Mouse (Mus musculus) neural tube, embryonic 13.5 days (tissue): ENCODE measurements at regions not wholly inside any gene's neighbourhood (a gene's known extent, or its start where the extent isn't known, plus 50 kb on each side); places are given as distances from the start of the nearest gene placed in this dataset.
A peak's percentile ranks its signal among the peaks of the same experiment; 100 is the strongest.
"Not testable (repeated sequence)": the region's sequence is repeated elsewhere in the genome, so short reads cannot be mapped to it uniquely, and the experiment has no call there.

Experiments used
- ATAC-seq: fragments of 200-750 bp; cut with Nextera tagmentation; 2 replicates; pipeline ENCODE4 v1.8.0; 2017; ENCODE audit warnings: low read depth, mild to moderate bottlenecking, moderate TSS enrichment, moderate library complexity
- H3K27ac ChIP-seq: fragments of 300-500 bp; sonication (generic); replicated peaks from 2 replicates; pipeline ENCODE4 v1.5.1; 2015; ENCODE audit warnings: moderate library complexity, mild to moderate bottlenecking, inconsistent platforms
- H3K27me3 ChIP-seq: fragments of 300-500 bp; sonication (generic); 2 replicates; pipeline ENCODE4 v1.6.1; 2015; ENCODE audit warnings: mild to moderate bottlenecking, inconsistent platforms
- H3K36me3 ChIP-seq: fragments of 300-500 bp; sonication (generic); 2 replicates; pipeline ENCODE4 v1.6.1; 2015; ENCODE audit warnings: mild to moderate bottlenecking, inconsistent platforms
- H3K4me1 ChIP-seq: fragments of 300-500 bp; sonication (generic); replicated peaks from 2 replicates; pipeline ENCODE4 v1.6.1; 2015; ENCODE audit warnings: inconsistent platforms
- H3K4me2 ChIP-seq: fragments of 300-500 bp; sonication (generic); 2 replicates; pipeline ENCODE4 v1.6.1; 2015; ENCODE audit warnings: inconsistent platforms, mild to moderate bottlenecking, moderate library complexity
- H3K4me3 ChIP-seq: fragments of 300-500 bp; sonication (generic); 2 replicates; pipeline ENCODE4 v1.5.1; 2015; ENCODE audit warnings: mild to moderate bottlenecking, inconsistent platforms
- H3K9ac ChIP-seq: fragments of 300-500 bp; sonication (generic); 2 replicates; pipeline ENCODE4 v1.6.1; 2015; ENCODE audit warnings: moderate library complexity, mild to moderate bottlenecking, inconsistent platforms
- H3K9me3 ChIP-seq: fragments of 300-500 bp; sonication (generic); 2 replicates; pipeline ENCODE4 v1.6.1; 2016; ENCODE audit warnings: inconsistent platforms
- WGBS: fragments of 180-500 bp; shearing (Covaris S2); methylation state at CpG from one replicate; pipeline ENCODE4 v1.1.7; 2015; 5-methylcytosine and 5-hydroxymethylcytosine counted together

DNA sequence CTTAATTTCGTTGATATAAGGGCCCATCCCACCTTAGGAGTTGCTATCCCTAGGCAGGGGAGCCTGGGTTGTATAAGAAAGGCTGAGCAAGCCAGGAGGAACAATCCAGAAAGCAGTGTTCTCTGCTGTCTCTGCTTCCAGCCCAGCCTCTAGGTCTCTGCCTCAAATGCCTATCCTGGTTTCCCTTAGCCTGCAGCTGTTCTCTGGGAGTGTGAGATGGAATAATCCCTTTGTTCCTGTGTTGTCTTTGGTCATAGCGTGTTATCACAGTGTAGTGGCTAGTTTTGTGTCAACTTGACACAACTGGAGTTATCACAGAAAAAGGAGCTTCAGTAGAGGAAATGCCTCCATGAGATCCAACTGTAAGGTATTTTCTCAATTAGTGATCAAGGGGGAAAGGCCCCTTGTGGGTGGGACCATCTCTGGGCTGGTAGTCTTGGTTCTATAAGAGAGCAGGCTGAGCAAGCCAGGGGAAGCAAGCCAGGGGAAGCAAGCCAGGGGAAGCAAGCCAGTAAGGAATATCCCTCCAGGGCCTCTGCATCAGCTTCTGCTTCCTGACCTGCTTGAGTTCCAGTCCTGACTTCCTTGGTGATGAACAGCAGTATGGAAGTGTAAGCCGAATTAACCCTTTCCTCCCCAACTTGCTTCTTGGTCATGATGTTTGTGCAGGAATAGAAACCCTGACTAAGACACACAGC is 64.0 kb downstream of the Rhob start:
- not testable (repeated sequence) for H3K4me2 ChIP-seq, H3K27me3 ChIP-seq, H3K36me3 ChIP-seq, H3K9ac ChIP-seq, H3K9me3 ChIP-seq, H3K27ac ChIP-seq, ATAC-seq, H3K4me3 ChIP-seq
- H3K4me1 ChIP-seq = peaks cover 21% of the 10 kb centered on the region
- WGBS = 84% methylated on average over 3 of the region's 3 CpGs

DNA sequence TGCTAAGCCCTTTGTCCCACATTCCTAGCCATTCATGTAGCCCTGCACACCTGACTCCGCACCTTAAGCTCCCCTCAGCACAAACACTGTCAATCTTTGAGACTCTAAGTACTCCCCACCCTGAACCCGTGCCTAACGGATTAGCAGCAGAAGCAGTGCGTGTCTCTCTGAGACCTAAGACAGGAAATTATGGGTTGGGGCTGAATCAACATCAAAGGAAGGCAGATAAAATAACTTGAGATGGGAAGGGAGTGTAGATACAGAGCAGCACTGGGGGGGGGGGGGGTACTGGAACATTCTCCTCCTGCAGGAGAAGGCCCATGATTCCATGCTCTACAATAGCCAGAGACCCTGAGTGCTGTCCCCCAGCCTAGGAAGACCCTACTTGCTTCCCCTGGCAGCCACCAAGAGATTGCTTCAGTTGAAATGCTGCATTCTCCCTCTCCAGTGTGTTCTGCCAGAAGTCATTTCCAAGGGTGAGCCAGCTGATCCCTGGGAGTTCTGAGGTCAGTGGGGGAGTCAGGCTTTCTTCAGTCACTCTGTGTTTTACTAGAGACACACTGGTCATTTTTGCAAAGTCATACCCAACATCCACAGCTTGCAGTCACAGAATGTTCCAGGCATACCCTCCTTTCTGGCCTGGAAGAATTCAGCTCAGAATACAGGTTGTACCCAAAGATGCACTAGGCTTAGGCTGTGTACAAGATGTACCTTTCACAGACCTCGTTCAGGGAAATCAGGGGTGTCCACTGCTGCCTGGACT is 71.4 kb downstream of the Rhob start:
- Histone ChIP-seq H3K9ac (no peak overlapping the region), H3K9me3 (no peaks in the 10 kb centered on the region), H3K4me1 (peaks cover 12% of the 10 kb centered on the region), H3K27me3 (no peaks in the 10 kb centered on the region), H3K4me3 (no peak overlapping the region), H3K27ac (no peak overlapping the region), H3K36me3 (no peaks in the 10 kb centered on the region), H3K4me2 (no peak overlapping the region)
- 78% methylated on average over 5 of the region's 5 CpGs for WGBS
- no peak for ATAC-seq

DNA sequence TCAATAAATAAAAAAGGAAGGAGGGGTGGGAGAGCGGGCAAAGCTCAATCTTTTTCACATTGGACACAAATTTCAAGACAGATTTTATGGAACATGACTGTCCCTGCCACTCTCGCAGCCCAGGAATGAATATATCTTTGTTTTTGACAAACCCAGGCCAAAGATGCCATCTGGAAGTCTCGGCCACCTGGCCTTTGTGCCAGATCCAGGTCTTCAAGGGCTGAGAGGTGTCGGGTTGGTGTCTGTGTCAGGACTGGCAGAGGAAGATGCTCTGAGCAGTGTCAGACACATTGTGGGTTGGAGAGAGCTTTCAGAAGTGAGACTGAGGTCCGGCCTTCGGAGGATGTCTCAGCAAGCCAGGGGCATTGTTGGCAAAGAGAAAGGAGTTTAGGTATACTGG is 75.3 kb downstream of the Rhob start:
- H3K9me3 ChIP-seq = no peaks in the 10 kb centered on the region
- no peak overlapping the region for H3K9ac ChIP-seq
- ATAC-seq = no peak
- no peaks in the 10 kb centered on the region for H3K36me3 ChIP-seq
- WGBS = 90% methylated on average over 6 of the region's 6 CpGs
- H3K27me3 ChIP-seq = no peaks in the 10 kb centered on the region
- no peak overlapping the region for H3K4me3 ChIP-seq
- H3K4me2 ChIP-seq = no peak overlapping the region
- H3K27ac ChIP-seq = no peak overlapping the region
- H3K4me1 ChIP-seq = no peaks in the 10 kb centered on the region

DNA sequence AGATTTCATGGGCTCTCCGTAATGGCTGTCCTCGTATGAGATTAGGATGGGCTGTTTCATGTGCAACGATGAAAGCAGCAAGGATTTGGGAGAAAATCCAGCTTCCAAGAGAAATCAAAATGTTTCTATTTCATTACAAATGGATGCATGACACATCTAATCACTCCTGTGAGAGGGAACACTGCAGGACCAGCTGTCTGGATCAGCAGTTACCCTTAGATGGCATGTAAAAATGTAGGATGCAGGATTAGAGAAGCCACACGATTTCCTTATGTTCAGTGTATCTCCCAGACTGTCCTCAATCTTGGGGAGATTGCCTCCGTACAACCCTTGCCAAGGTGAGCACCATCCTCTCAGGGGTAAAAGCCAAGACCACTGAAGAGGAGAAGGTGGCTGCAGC is 77.1 kb downstream of the Rhob start:
- H3K9ac ChIP-seq = no peak overlapping the region
- ATAC-seq = no peak
- H3K4me1 ChIP-seq = no peaks in the 10 kb centered on the region
- H3K9me3 ChIP-seq = no peaks in the 10 kb centered on the region
- H3K27me3 ChIP-seq = no peaks in the 10 kb centered on the region
- no peak overlapping the region for H3K27ac ChIP-seq
- no peaks in the 10 kb centered on the region for H3K36me3 ChIP-seq
- WGBS = 60% methylated on average over 5 of the region's 5 CpGs
- H3K4me3 ChIP-seq = no peak overlapping the region
- no peak overlapping the region for H3K4me2 ChIP-seq

DNA sequence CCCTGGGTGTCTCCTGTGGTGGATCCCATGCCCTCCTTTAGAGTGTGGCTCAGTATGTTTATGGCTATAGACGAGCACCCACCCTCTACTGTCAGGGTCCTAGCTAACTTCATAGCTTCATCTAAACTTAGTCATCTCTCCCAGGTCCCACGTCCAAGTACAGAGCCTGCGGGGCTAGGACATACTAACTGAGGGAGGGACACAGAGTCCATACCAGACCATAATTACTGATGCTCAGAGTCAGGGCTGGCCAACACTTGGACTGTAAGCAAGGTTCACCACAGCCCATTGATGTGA is 78.6 kb downstream of the Rhob start:
- no peak overlapping the region for H3K27ac ChIP-seq
- H3K9me3 ChIP-seq = no peaks in the 10 kb centered on the region
- no peaks in the 10 kb centered on the region for H3K36me3 ChIP-seq
- H3K27me3 ChIP-seq = no peaks in the 10 kb centered on the region
- no peak overlapping the region for H3K4me3 ChIP-seq
- no peak overlapping the region for H3K4me2 ChIP-seq
- no peaks in the 10 kb centered on the region for H3K4me1 ChIP-seq
- no peak for ATAC-seq
- H3K9ac ChIP-seq = no peak overlapping the region
- 86% methylated on average over 3 of the region's 3 CpGs for WGBS

DNA sequence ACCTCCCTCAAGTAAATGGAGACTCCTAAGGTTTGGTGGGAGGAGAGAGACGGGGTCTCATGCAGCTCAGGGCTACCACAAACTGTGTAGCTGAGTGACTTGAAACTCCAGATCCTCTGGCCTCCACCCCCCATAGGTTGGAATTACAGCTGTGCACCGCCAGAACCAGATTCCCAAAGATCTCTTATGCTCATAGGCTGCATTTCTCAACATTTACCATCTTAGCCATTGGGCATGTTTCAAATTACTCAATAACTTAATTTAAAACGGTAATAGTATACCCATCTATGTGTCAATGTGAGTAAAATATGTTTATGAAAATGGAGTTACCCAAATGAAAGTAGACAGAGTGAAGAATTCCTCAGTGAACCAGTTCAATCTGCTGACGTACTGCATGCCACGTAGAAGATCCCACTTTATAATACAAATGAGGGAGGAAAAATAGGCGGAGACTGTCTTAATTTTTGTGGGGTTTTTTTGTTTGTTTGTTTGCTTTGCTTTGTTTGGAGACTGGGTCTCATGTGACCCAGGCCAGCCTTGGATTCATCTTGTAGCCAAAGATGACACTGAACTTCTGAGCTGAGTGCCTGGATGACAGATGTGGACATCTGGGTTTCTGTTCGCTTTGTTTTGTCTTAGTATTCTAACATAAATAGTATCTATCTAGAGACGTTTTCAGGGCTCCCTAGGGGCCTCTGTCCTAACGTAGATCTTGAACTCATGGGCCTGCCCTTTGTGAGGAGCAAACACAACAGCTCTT is 79.1 kb downstream of the Rhob start:
- Histone ChIP-seq H3K4me2 (no peak overlapping the region), H3K9ac (no peak overlapping the region), H3K4me1 (no peaks in the 10 kb centered on the region), H3K27ac (no peak overlapping the region), H3K27me3 (no peaks in the 10 kb centered on the region), H3K36me3 (no peaks in the 10 kb centered on the region), H3K9me3 (no peaks in the 10 kb centered on the region), H3K4me3 (no peak overlapping the region)
- 72% methylated on average over 9 of the region's 9 CpGs for WGBS
- no peak for ATAC-seq

DNA sequence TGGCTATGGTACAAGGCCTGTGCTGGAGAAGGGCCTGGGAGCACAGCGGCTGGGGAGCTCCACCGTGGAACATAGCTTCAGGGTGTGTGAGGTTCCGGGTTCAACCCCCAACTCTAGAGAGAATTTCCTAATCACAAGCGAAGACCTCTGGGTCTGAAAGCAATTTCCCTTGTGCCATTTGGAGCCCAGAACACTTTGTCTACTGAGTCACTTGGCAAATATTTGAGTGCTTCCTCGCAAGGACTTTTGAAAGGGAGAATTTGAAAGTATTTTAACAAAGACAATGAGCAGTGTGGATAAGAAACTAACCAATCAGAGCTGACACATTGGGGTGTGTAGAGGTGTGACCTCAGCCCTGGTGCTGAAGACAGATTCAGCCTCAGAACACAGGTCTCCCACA is 80.9 kb downstream of the Rhob start:
- no peak for ATAC-seq
- WGBS = 80% methylated on average over 5 of the region's 5 CpGs
- no peak overlapping the region for H3K4me3 ChIP-seq
- no peaks in the 10 kb centered on the region for H3K9me3 ChIP-seq
- no peaks in the 10 kb centered on the region for H3K27me3 ChIP-seq
- H3K4me1 ChIP-seq = no peaks in the 10 kb centered on the region
- H3K4me2 ChIP-seq = no peak overlapping the region
- H3K27ac ChIP-seq = no peak overlapping the region
- no peak overlapping the region for H3K9ac ChIP-seq
- no peaks in the 10 kb centered on the region for H3K36me3 ChIP-seq

DNA sequence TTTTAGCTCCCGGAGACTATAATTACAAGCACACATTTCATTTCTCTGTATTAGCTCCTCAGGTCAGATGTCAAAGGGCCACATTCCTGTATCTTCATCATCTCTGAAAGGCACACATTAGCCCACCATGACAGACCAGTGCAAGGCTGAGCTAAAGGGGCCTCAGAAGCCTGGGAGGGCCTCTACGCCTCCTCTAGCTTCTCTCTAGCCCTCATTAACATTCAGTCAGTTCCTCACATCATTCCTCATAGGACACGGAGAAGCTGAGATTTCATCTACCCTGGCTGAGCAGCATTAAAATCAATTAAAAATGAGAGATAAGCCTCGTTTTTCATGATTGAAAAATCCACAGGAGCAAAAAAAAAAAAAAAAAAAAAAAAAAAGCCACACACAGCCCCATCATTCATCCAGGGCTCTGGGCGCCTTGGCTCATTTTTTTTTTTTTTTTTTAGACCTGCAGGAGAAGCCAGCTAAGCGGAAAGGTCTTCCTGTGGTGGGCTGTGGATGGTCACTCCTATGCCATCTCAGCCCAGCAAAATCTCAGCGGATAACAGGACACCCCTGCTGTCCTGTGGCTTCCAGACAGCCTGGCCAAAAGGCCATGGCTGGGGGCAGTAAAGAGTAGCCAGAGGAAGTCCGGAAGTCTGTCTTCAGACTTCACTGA is 82.5 kb downstream of the Rhob start:
- Histone ChIP-seq H3K4me3 (no peak overlapping the region), H3K27ac (0 out of 2 replicates have a peak overlapping the region, but pooled peaks have one; percentile 23), H3K9me3 (no peaks in the 10 kb centered on the region), H3K27me3 (no peaks in the 10 kb centered on the region), H3K36me3 (no peaks in the 10 kb centered on the region), H3K9ac (no peak overlapping the region), H3K4me1 (no peaks in the 10 kb centered on the region), H3K4me2 (no peak overlapping the region)
- WGBS = 66% methylated on average over 8 of the region's 8 CpGs
- no peak for ATAC-seq

DNA sequence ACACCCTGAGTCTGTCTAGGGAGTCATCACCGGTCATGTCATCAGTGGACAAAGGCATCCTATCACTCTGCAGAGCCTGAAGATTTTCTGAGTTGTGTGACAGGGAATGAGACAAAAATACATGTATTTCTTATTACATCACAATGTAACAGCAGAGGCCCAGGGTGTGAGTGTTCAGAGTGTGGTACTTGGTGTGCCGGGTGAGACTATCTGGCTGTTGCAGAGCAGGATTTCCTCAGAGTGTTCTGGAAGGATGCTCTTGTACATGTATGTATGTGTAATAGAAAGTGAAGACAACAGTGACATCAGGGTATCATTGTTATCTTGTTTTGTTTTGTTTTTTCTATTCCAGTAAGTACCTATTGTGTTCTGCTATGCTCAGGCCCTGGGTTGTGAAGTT is 87.7 kb downstream of the Rhob start:
- WGBS = 97% methylated on average over 2 of the region's 2 CpGs
- peaks cover 3% of the 10 kb centered on the region; the same call in 1 of the 2 replicates for H3K4me1 ChIP-seq
- no peaks in the 10 kb centered on the region for H3K9me3 ChIP-seq
- no peak overlapping the region for H3K4me3 ChIP-seq
- no peak overlapping the region for H3K9ac ChIP-seq
- no peak overlapping the region for H3K4me2 ChIP-seq
- H3K27ac ChIP-seq = no peak overlapping the region
- H3K36me3 ChIP-seq = no peaks in the 10 kb centered on the region
- H3K27me3 ChIP-seq = no peaks in the 10 kb centered on the region
- ATAC-seq = no peak

DNA sequence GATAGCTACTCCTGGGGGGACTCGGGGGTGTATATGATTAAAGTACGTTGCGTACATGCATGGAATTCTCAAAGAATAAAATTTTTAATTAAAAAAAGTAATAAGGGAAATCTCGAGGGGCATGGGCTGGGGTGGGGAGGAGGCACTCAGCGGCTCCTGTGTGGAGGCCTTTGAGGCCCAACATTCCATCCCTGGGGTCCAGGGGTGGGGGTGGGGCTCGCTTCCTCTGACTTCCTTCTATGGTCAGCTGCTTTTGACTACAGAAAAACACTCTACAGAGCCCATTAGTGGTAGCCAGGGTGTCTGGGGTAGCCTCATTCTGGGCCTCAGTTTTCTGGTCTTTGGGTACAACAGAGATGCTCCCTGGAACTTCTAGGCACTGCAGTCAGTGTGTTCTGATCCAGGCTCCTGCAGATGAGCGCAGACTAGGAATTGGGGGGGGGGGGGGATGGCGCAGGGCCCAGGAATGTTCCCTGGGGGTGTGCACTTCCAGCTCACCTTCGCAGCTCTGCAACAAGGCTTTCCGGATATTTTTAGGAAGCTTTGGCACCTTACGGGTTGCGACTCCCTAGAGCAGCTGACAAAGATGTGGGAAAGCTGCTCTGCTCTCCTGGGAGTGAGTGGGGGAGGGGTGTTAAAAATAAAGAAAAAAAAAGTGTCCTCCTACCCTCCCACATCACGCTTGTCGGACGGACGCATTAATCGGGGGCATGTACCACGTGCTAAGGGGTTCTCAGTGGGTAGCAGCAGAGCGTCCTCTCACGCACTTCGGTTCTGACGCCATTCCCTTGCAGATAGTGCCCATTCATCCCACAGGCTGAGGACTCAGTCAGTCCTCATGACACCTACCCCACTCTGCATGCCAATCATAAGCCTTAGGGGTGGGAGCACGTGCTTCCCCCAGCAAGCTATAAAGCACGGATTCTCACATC is 89.1 kb downstream of the Rhob start:
- H3K4me2 ChIP-seq = no peak overlapping the region
- no peak overlapping the region for H3K27ac ChIP-seq
- no peak for ATAC-seq
- WGBS = 58% methylated on average over 24 of the region's 24 CpGs
- H3K27me3 ChIP-seq = no peaks in the 10 kb centered on the region
- peaks cover 3% of the 10 kb centered on the region; the same call in 1 of the 2 replicates for H3K4me1 ChIP-seq
- H3K36me3 ChIP-seq = no peaks in the 10 kb centered on the region
- no peaks in the 10 kb centered on the region for H3K9me3 ChIP-seq
- H3K9ac ChIP-seq = no peak overlapping the region
- H3K4me3 ChIP-seq = no peak overlapping the region

DNA sequence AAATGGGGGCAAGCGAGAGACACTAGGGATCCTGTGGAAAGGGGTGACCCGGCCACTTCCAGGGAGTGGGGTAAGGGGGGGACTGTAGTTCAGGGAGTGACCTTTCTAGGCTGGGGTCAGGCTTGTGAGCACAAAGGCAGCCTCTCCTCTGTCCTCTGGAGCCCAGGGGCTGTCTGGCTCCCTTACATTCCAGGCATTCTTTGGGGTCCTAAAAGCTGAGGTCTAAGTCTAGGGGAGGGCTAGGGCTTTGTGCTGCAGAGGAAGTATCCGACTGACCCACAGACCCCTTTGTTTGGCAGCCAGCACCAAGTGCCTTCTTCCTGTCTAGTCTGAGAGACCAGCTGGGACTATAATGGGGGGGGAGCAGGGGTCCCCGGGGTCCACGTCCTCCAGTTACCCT is 88.9 kb downstream of the Hs1bp3 start:
- Histone ChIP-seq H3K27me3 (no peaks in the 10 kb centered on the region), H3K9ac (no peak overlapping the region)
- 7% methylated on average over 5 of the region's 5 CpGs for WGBS

More for the DNA sequence above, 88.9 kb downstream of the Hs1bp3 start:
- H3K4me2 ChIP-seq = no peak overlapping the region
- no peak for ATAC-seq
- no peaks in the 10 kb centered on the region for H3K36me3 ChIP-seq
- H3K27ac ChIP-seq = no peak overlapping the region
- no peak overlapping the region for H3K4me3 ChIP-seq
- peaks cover 5% of the 10 kb centered on the region; the same call in 1 of the 2 replicates for H3K4me1 ChIP-seq
- no peaks in the 10 kb centered on the region for H3K9me3 ChIP-seq
